Mouse (Mus musculus): Measurements from ENCODE around the gene Gbgt1. TPM values are rescaled to one million over a fixed set of nuclear protein-coding genes. Genes with fewer than 3 reads are reported as not detected.

The Gbgt1 gene
- total and polyA plus RNA-seq, 2 experiments, result 0.65 to 0.86 TPM

- 76% methylated on average over 4 of the region's 4 CpGs for WGBS
- no peaks in the 10 kb centered on the region for H3K79me2 ChIP-seq (ENCODE audit: control insufficient read depth, insufficient read depth, low read length)
- no peak for TF ChIP-seq POLR2A (IDR thresholded peaks at IDR 0.05; ENCODE audit: extremely low read depth, insufficient read depth, low read length)
- TF ChIP-seq CTCF (IDR thresholded peaks at IDR 0.05; ENCODE audit: low read depth, low read length), result no peak
- H3K27me3 ChIP-seq (ENCODE audit: control insufficient read depth, insufficient read depth, low read length), result no peaks in the 10 kb centered on the region
- no peak overlapping the region for H3K27ac ChIP-seq (replicated peaks; ENCODE audit: insufficient read depth, low read depth, low read length)
- no peak overlapping the region for H3K4me3 ChIP-seq (ENCODE audit: insufficient read depth, low read depth, low read length)
- DNase-seq (ENCODE audit: extremely low read depth, low read depth, low spot score), result no peak
- H3K4me1 ChIP-seq (ENCODE audit: control insufficient read depth, insufficient read depth, low read length), result 0 out of 2 replicates have a peak, but pooled peaks cover 4% of the 10 kb centered on the region
- H3K36me3 ChIP-seq (ENCODE audit: control insufficient read depth, insufficient read depth, low read length), result no peaks in the 10 kb centered on the region
- no peak overlapping the region for H3K9ac ChIP-seq (ENCODE audit: low read depth, low read length)
Measured at GRCm38 (mm10) chr2:28537634-28537920, 40.9 kb downstream of the Gbgt1 start.

- Histone ChIP-seq H3K27me3 (ENCODE audit: control insufficient read depth, insufficient read depth, low read length) (no peaks in the 10 kb centered on the region), H3K9ac (ENCODE audit: low read depth, low read length) (no peak overlapping the region), H3K36me3 (ENCODE audit: control insufficient read depth, insufficient read depth, low read length) (no peaks in the 10 kb centered on the region), H3K4me3 (ENCODE audit: insufficient read depth, low read depth, low read length) (no peak overlapping the region), H3K79me2 (ENCODE audit: control insufficient read depth, insufficient read depth, low read length) (no peaks in the 10 kb centered on the region), H3K4me1 (ENCODE audit: control insufficient read depth, insufficient read depth, low read length) (0 out of 2 replicates have a peak, but pooled peaks cover 2% of the 10 kb centered on the region), H3K27ac (replicated peaks; ENCODE audit: insufficient read depth, low read depth, low read length) (no peak overlapping the region)
- no peak for DNase-seq (ENCODE audit: extremely low read depth, low read depth, low spot score)
- TF ChIP-seq POLR2A (IDR thresholded peaks at IDR 0.05; ENCODE audit: extremely low read depth, insufficient read depth, low read length), result no peak
- TF ChIP-seq CTCF (IDR thresholded peaks at IDR 0.05; ENCODE audit: low read depth, low read length), result no peak
- 90% methylated on average over 8 of the region's 8 CpGs for WGBS
Measured at GRCm38 (mm10) chr2:28537995-28538816, 41.5 kb downstream of the Gbgt1 start.

DNA sequence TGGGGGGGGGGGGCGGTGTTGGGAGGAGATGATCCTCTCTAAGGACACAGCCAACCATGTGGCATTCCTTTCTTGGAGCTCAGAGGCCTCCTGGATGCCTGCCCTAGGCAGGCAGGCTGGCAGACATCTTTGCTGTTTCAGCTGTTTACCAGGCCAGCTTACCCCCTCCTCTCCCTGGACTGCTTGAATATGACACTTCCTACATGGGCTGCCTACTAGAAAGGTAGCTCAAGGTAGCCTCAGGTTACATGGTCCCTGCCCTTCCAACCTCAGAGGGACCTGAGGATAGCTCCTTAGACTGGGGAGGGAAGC is 42.1 kb downstream of the Gbgt1 start:
- H3K36me3 ChIP-seq (ENCODE audit: control insufficient read depth, insufficient read depth, low read length), result no peaks in the 10 kb centered on the region
- H3K79me2 ChIP-seq (ENCODE audit: control insufficient read depth, insufficient read depth, low read length), result no peaks in the 10 kb centered on the region
- no peaks in the 10 kb centered on the region for H3K27me3 ChIP-seq (ENCODE audit: control insufficient read depth, insufficient read depth, low read length)
- H3K27ac ChIP-seq (replicated peaks; ENCODE audit: insufficient read depth, low read depth, low read length), result no peak overlapping the region
- no peak for DNase-seq (ENCODE audit: extremely low read depth, low read depth, low spot score)
- TF ChIP-seq POLR2A (IDR thresholded peaks at IDR 0.05; ENCODE audit: extremely low read depth, insufficient read depth, low read length) (no peak), CTCF (IDR thresholded peaks at IDR 0.05; ENCODE audit: low read depth, low read length) (no peak)
- H3K9ac ChIP-seq (ENCODE audit: low read depth, low read length), result no peak overlapping the region
- WGBS, result 83% methylated on average over 1 of the region's 1 CpGs
- no peak overlapping the region for H3K4me3 ChIP-seq (ENCODE audit: insufficient read depth, low read depth, low read length)
- 0 out of 2 replicates have a peak, but pooled peaks cover 2% of the 10 kb centered on the region for H3K4me1 ChIP-seq (ENCODE audit: control insufficient read depth, insufficient read depth, low read length)

- Histone ChIP-seq H3K27ac (replicated peaks; ENCODE audit: insufficient read depth, low read depth, low read length) (no peak overlapping the region), H3K27me3 (ENCODE audit: control insufficient read depth, insufficient read depth, low read length) (no peaks in the 10 kb centered on the region), H3K36me3 (ENCODE audit: control insufficient read depth, insufficient read depth, low read length) (no peaks in the 10 kb centered on the region), H3K9ac (ENCODE audit: low read depth, low read length) (no peak overlapping the region), H3K4me1 (ENCODE audit: control insufficient read depth, insufficient read depth, low read length) (0 out of 2 replicates have a peak, but pooled peaks cover 2% of the 10 kb centered on the region), H3K4me3 (ENCODE audit: insufficient read depth, low read depth, low read length) (no peak overlapping the region), H3K79me2 (ENCODE audit: control insufficient read depth, insufficient read depth, low read length) (no peaks in the 10 kb centered on the region)
- WGBS, result 68% methylated on average over 7 of the region's 7 CpGs
- TF ChIP-seq CTCF (IDR thresholded peaks at IDR 0.05; ENCODE audit: low read depth, low read length) (no peak), POLR2A (IDR thresholded peaks at IDR 0.05; ENCODE audit: extremely low read depth, insufficient read depth, low read length) (no peak)
- no peak for DNase-seq (ENCODE audit: extremely low read depth, low read depth, low spot score)
Measured at GRCm38 (mm10) chr2:28539206-28539605, 42.5 kb downstream of the Gbgt1 start.

DNA sequence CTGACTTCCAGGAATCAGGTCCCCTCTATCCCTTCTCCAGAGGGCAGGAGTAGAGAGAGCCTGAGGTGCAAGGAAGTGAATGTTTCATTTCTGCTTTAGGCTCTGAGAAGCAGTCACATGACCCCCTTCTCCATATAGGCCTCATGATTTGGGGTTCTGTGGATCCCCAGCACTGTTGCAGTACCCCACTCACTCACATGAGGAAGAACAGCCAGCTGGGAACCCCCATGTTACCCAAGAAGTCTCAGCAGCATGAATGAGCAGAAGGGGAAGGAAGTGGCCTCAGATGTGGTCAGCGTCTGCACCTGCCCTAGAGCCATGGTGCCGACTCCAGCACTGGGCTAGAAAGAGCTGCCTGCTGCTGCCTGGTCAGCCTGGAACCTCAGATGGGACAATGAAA is 43.3 kb downstream of the Gbgt1 start:
- WGBS, result 93% methylated on average over 2 of the region's 2 CpGs
- Histone ChIP-seq H3K27ac (replicated peaks; ENCODE audit: insufficient read depth, low read depth, low read length) (no peak overlapping the region), H3K4me1 (ENCODE audit: control insufficient read depth, insufficient read depth, low read length) (0 out of 2 replicates have a peak, but pooled peaks cover 2% of the 10 kb centered on the region), H3K36me3 (ENCODE audit: control insufficient read depth, insufficient read depth, low read length) (no peaks in the 10 kb centered on the region), H3K4me3 (ENCODE audit: insufficient read depth, low read depth, low read length) (no peak overlapping the region), H3K27me3 (ENCODE audit: control insufficient read depth, insufficient read depth, low read length) (no peaks in the 10 kb centered on the region), H3K79me2 (ENCODE audit: control insufficient read depth, insufficient read depth, low read length) (no peaks in the 10 kb centered on the region), H3K9ac (ENCODE audit: low read depth, low read length) (no peak overlapping the region)
- DNase-seq (ENCODE audit: extremely low read depth, low read depth, low spot score), result peak; percentile 30
- TF ChIP-seq POLR2A (IDR thresholded peaks at IDR 0.05; ENCODE audit: extremely low read depth, insufficient read depth, low read length) (no peak), CTCF (IDR thresholded peaks at IDR 0.05; ENCODE audit: low read depth, low read length) (no peak)

- no peaks in the 10 kb centered on the region for H3K79me2 ChIP-seq (ENCODE audit: control insufficient read depth, insufficient read depth, low read length)
- DNase-seq (ENCODE audit: extremely low read depth, low read depth, low spot score), result no peak
- H3K9ac ChIP-seq (ENCODE audit: low read depth, low read length), result no peak overlapping the region
- 0 out of 2 replicates have a peak, but pooled peaks cover 2% of the 10 kb centered on the region for H3K4me1 ChIP-seq (ENCODE audit: control insufficient read depth, insufficient read depth, low read length)
- H3K27me3 ChIP-seq (ENCODE audit: control insufficient read depth, insufficient read depth, low read length), result no peaks in the 10 kb centered on the region
- no peak overlapping the region for H3K4me3 ChIP-seq (ENCODE audit: insufficient read depth, low read depth, low read length)
- TF ChIP-seq POLR2A (IDR thresholded peaks at IDR 0.05; ENCODE audit: extremely low read depth, insufficient read depth, low read length) (no peak), CTCF (IDR thresholded peaks at IDR 0.05; ENCODE audit: low read depth, low read length) (no peak)
- 81% methylated on average over 8 of the region's 8 CpGs for WGBS
- H3K36me3 ChIP-seq (ENCODE audit: control insufficient read depth, insufficient read depth, low read length), result no peaks in the 10 kb centered on the region
- no peak overlapping the region for H3K27ac ChIP-seq (replicated peaks; ENCODE audit: insufficient read depth, low read depth, low read length)
Measured at GRCm38 (mm10) chr2:28540587-28541227, 44.0 kb downstream of the Gbgt1 start.

All from liver, adult 2 months (tissue).